Mouse (Mus musculus) ES-Bruce4 (cell line): ENCODE measurements around the gene Tmem151b.

Experiments used
- CTCF ChIP-seq: IDR thresholded peaks from one replicate; pipeline ENCODE4 v1.8.1; 2011; ENCODE audit warnings: low read depth, low read length
- EP300 ChIP-seq: IDR thresholded peaks from 2 replicates; pipeline ENCODE4 v1.6.1; 2011; ENCODE audit warnings: low read depth, low read length; ENCODE audit not compliant: insufficient read depth

GRCm38 (mm10) chr17:45544001-45544872 lies 5.2 kb downstream of the Tmem151b start:
- TF ChIP-seq EP300 (no peak), CTCF (no peak)
